Mouse (Mus musculus) embryonic facial prominence, embryonic 13.5 days (tissue): ENCODE data around the gene Kat8. TPM values are rescaled to one million over a fixed set of nuclear protein-coding genes. Genes with fewer than 3 reads are reported as not detected.

Experiments
- ATAC-seq: fragments of 200-750 bp; cut with Nextera tagmentation; 2 replicates; pipeline ENCODE4 v1.8.0; 2017; ENCODE audit warnings: low read depth; ENCODE audit not compliant: insufficient number of reproducible peaks, insufficient read depth, low FRiP score, low TSS enrichment
- H3K27ac ChIP-seq: fragments of 300-500 bp; sonication (generic); 2 replicates; pipeline ENCODE4 v1.5.1; 2015; ENCODE audit warnings: moderate library complexity, mild to moderate bottlenecking, inconsistent platforms
- H3K27me3 ChIP-seq: fragments of 300-500 bp; sonication (generic); 2 replicates; pipeline ENCODE4 v1.6.1; 2015; ENCODE audit warnings: mild to moderate bottlenecking, inconsistent platforms
- H3K36me3 ChIP-seq: fragments of 300-500 bp; sonication (generic); 2 replicates; pipeline ENCODE4 v1.6.1; 2015; ENCODE audit warnings: mild to moderate bottlenecking, inconsistent platforms
- H3K4me1 ChIP-seq: fragments of 300-500 bp; sonication (generic); 2 replicates; pipeline ENCODE4 v1.6.1; 2015; ENCODE audit warnings: inconsistent platforms
- H3K4me2 ChIP-seq: fragments of 300-500 bp; sonication (generic); 2 replicates; pipeline ENCODE4 v1.6.1; 2015; ENCODE audit warnings: moderate library complexity, mild to moderate bottlenecking, inconsistent platforms
- H3K4me3 ChIP-seq: fragments of 300-500 bp; sonication (generic); 2 replicates; pipeline ENCODE4 v1.5.1; 2015; ENCODE audit warnings: mild to moderate bottlenecking, inconsistent platforms
- H3K9ac ChIP-seq: fragments of 300-500 bp; sonication (generic); 2 replicates; pipeline ENCODE4 v1.6.1; 2015; ENCODE audit warnings: mild to moderate bottlenecking, inconsistent platforms
- H3K9me3 ChIP-seq: fragments of 300-500 bp; sonication (generic); 2 replicates; pipeline ENCODE4 v1.6.1; 2016; ENCODE audit warnings: inconsistent platforms
- whole genome bisulfite sequencing: fragments of 180-500 bp; shearing (Covaris S2); methylation state at CpG from one replicate; pipeline ENCODE4 v1.1.7; 2015; ENCODE audit warnings: mixed read lengths; 5-methylcytosine and 5-hydroxymethylcytosine counted together
- polyA plus RNA-seq: library from polyadenylated mRNA; unstranded; fragments of >200 nt; fragmentation: Nextera tagmentation; extraction: Ambion mirVana; gene quantifications from 2 replicates; pipeline ENCODE4 v1.2.1, GENCODE M21; 2015

The Kat8 gene
- polyA plus RNA-seq, 1 experiment from 2014 or later: 45.6 TPM

GRCm38 (mm10) chr7:127967004-127967921 lies 54.9 kb downstream of the Kat8 start, which contains the start of gene Fus:
Fus (plus strand) TSS chr7:127967457.
- Histone ChIP-seq H3K27me3 (no peaks in the 10 kb centered on the region), H3K9me3 (no peaks in the 10 kb centered on the region), H3K36me3 (peaks cover 26% of the 10 kb centered on the region), H3K9ac (peak within 1 kb of the TSS; percentile 98), H3K4me1 (peaks cover 20% of the 10 kb centered on the region), H3K4me3 (peak within 1 kb of the TSS; percentile 88), H3K4me2 (peak within 1 kb of the TSS; percentile 85), H3K27ac (peak within 1 kb of the TSS; percentile 97)
- ATAC-seq: peak; percentile 92
- WGBS: under 1% methylated on average over 92 of the region's 92 CpGs

GRCm38 (mm10) chr7:127967922-127968828 lies 55.9 kb downstream of the Kat8 start:
- H3K9ac ChIP-seq: peak overlapping the region; percentile 98
- under 1% methylated on average over 42 of the region's 42 CpGs for WGBS
- ATAC-seq: no peak
- peak overlapping the region; percentile 88 for H3K4me3 ChIP-seq
- peaks cover 35% of the 10 kb centered on the region for H3K36me3 ChIP-seq
- no peaks in the 10 kb centered on the region for H3K27me3 ChIP-seq
- peak overlapping the region; percentile 97 for H3K27ac ChIP-seq
- H3K9me3 ChIP-seq: no peaks in the 10 kb centered on the region
- peak overlapping the region; percentile 85 for H3K4me2 ChIP-seq
- peaks cover 24% of the 10 kb centered on the region for H3K4me1 ChIP-seq

GRCm38 (mm10) chr7:127974413-127974930 lies 62.2 kb downstream of the Kat8 start:
- H3K4me2 ChIP-seq: no peak overlapping the region
- H3K27ac ChIP-seq: no peak overlapping the region
- ATAC-seq: no peak
- no peaks in the 10 kb centered on the region for H3K27me3 ChIP-seq
- H3K9ac ChIP-seq: no peak overlapping the region
- no peaks in the 10 kb centered on the region for H3K9me3 ChIP-seq
- peaks cover 12% of the 10 kb centered on the region for H3K4me1 ChIP-seq
- H3K36me3 ChIP-seq: peaks cover 95% of the 10 kb centered on the region
- WGBS: 79% methylated on average over 2 of the region's 2 CpGs
- H3K4me3 ChIP-seq: no peak overlapping the region

Other genes starting within 250 kb of the Kat8 start
- 78.0 and 96.8 TPM in 2 replicates for gene Bcl7c, start 203.6 kb upstream of the Kat8 start, polyA plus RNA-seq
- 29.8 and 32.6 TPM in 2 replicates for gene Ctf1, start 199.8 kb upstream of the Kat8 start, polyA plus RNA-seq
- gene Ctf2, start 180.3 kb upstream of the Kat8 start, polyA plus RNA-seq: 0.60 and 0.69 TPM in 2 replicates
- 7.5 and 8.7 TPM in 2 replicates for gene Fbxl19, start 168.0 kb upstream of the Kat8 start, polyA plus RNA-seq
- 16.4 and 19.0 TPM in 2 replicates for gene Orai3, start 142.7 kb upstream of the Kat8 start, polyA plus RNA-seq
- gene Setd1a, start 135.8 kb upstream of the Kat8 start, polyA plus RNA-seq: 27.0 and 33.2 TPM in 2 replicates
- not detected in 2 replicates for gene Gm49388, start 126.9 kb upstream of the Kat8 start, polyA plus RNA-seq
- 15.0 and 15.2 TPM in 2 replicates for gene Hsd3b7, start 111.9 kb upstream of the Kat8 start, polyA plus RNA-seq
- 61.0 and 73.1 TPM in 2 replicates for gene Stx4a, start 88.2 kb upstream of the Kat8 start, polyA plus RNA-seq
- 7.4 and 8.7 TPM in 2 replicates for gene Stx1b, start 88.0 kb upstream of the Kat8 start, polyA plus RNA-seq
- gene Zfp646, start 36.3 kb upstream of the Kat8 start, polyA plus RNA-seq: 11.4 and 12.3 TPM in 2 replicates
- 24.9 and 28.2 TPM in 2 replicates for gene Zfp668, start 35.7 kb upstream of the Kat8 start, polyA plus RNA-seq
- gene Prss53, start 21.5 kb upstream of the Kat8 start, polyA plus RNA-seq: 1.4 and 1.5 TPM in 2 replicates
- gene Gm21974, start 17.1 kb upstream of the Kat8 start, polyA plus RNA-seq: not detected in 2 replicates
- 136 and 137 TPM in 2 replicates for gene Vkorc1, start 16.9 kb upstream of the Kat8 start, polyA plus RNA-seq
- gene Bckdk, start 8.4 kb upstream of the Kat8 start, polyA plus RNA-seq: 83.2 and 96.8 TPM in 2 replicates
- gene Prss8, start 17.6 kb downstream of the Kat8 start, polyA plus RNA-seq: 8.7 and 14.0 TPM in 2 replicates
- gene Prss36, start 34.2 kb downstream of the Kat8 start, polyA plus RNA-seq: 10.5 and 10.6 TPM in 2 replicates
- 540 and 577 TPM in 2 replicates for gene Fus, start 54.9 kb downstream of the Kat8 start, polyA plus RNA-seq
- 34.3 and 39.2 TPM in 2 replicates for gene Pycard, start 81.4 kb downstream of the Kat8 start, polyA plus RNA-seq
- 0.18 TPM in 1 of 2 replicates, not detected in the other for gene Trim72, start 91.4 kb downstream of the Kat8 start, polyA plus RNA-seq
- gene Itgam, start 150.1 kb downstream of the Kat8 start, polyA plus RNA-seq: 0.73 and 0.94 TPM in 2 replicates
- gene Gm49368, start 150.2 kb downstream of the Kat8 start, polyA plus RNA-seq: not detected in 2 replicates
- gene Itgax, start 217.0 kb downstream of the Kat8 start, polyA plus RNA-seq: not detected in 2 replicates
- gene Itgad, start 241.9 kb downstream of the Kat8 start, polyA plus RNA-seq: not detected in 2 replicates